ENCODE assay signal across 8 mouse cellular contexts in genomic region chr11:103116959-103117590, GRCm38 (mm10). TPM values are rescaled to one million over a fixed set of nuclear protein-coding genes. Genes with fewer than 3 reads are reported as not detected.
DNase-seq lines count a peak whose midpoint lies in the region; ATAC-seq lines count a peak whose summit lies in the region.

No protein-coding gene starts in this region.

- H3K4me1 ChIP-seq in forebrain, embryonic 12.5 days = peaks cover 40% of the 10 kb centered on the region

- peak overlapping the region; percentile 69 for H3K9ac ChIP-seq in forebrain, embryonic 12.5 days

- H3K9me3 ChIP-seq in forebrain, embryonic 12.5 days = no peaks in the 10 kb centered on the region

- no peaks in the 10 kb centered on the region for H3K36me3 ChIP-seq in forebrain, embryonic 12.5 days (replicated peaks)

- DNase-seq in ES-CJ7 (ENCODE audit: low read depth, low spot score) = peak; percentile 41
- peak; percentile 69 for DNase-seq in c-Kit-positive CD71-positive TER-119-positive erythroid progenitor cells, embryonic 14.5 days (ENCODE audit: low spot score)
- DNase-seq in heart, postnatal 25 days (ENCODE audit: low spot score) = peak; percentile 71
- DNase-seq in layer of hippocampus, adult 9-11 months = peak; percentile 73
- DNase-seq in lung, postnatal 14 days = peak; percentile 84
- DNase-seq in ovary, postnatal 14 days (ENCODE audit: low spot score) = peak; percentile 65
- peak; percentile 88 for DNase-seq in thymus, postnatal 14 days

- peak; percentile 14; the same call in 1 of the 2 replicates for ATAC-seq in forebrain, embryonic 12.5 days (ENCODE audit: low FRiP score)

- 1% methylated on average over 35 of the region's 35 CpGs for WGBS in forebrain, embryonic 12.5 days

- H3K4me3 ChIP-seq in forebrain, embryonic 12.5 days (replicated peaks) = peak overlapping the region; percentile 61

- peak overlapping the region; percentile 94 for H3K4me2 ChIP-seq in forebrain, embryonic 12.5 days

- H3K27ac ChIP-seq in forebrain, embryonic 12.5 days = peak overlapping the region; percentile 95; the same call in 1 of the 2 replicates

- intact Hi-C loops in heart, postnatal 25 days (cut with DNase I) = loop anchor here (1.0 kb wide), 1 partner anchor 42 kb away; no protein-coding TSS in a partner anchor

- H3K27me3 ChIP-seq in forebrain, embryonic 12.5 days = peaks cover 21% of the 10 kb centered on the region

RNA-seq across cellular contexts. Expression of gene Hexim1, which starts 1.0 kb away (rescaled TPM):
- 3.4 TPM in 2 replicates for polyA plus RNA-seq in forebrain, embryonic 12.5 days (2016; fragmentation: Nextera tagmentation; extraction: Ambion mirVana)
- total RNA-seq in heart, postnatal 25 days (2021) = 10 to 100 TPM; 17.5 to 18.8 TPM

RNA-seq across cellular contexts. Expression of gene Hexim2, which starts 15.2 kb away (rescaled TPM):
- 10.1 and 11.8 TPM in 2 replicates for polyA plus RNA-seq in forebrain, embryonic 12.5 days (2016; fragmentation: Nextera tagmentation; extraction: Ambion mirVana)
- 1 to 10 TPM; 1.3 to 2.3 TPM for total RNA-seq in heart, postnatal 25 days (2021)

RNA-seq across cellular contexts. Expression of gene Acbd4, which starts 15.6 kb away (rescaled TPM):
- polyA plus RNA-seq in forebrain, embryonic 12.5 days (2016; fragmentation: Nextera tagmentation; extraction: Ambion mirVana) = 5.7 and 7.1 TPM in 2 replicates
- total RNA-seq in heart, postnatal 25 days (2021) = 10 to 100 TPM; 36.7 to 39.0 TPM

RNA-seq across cellular contexts. Expression of gene Plcd3, which starts 15.6 kb away (rescaled TPM):
- 1.4 and 1.5 TPM in 2 replicates for polyA plus RNA-seq in forebrain, embryonic 12.5 days (2016; fragmentation: Nextera tagmentation; extraction: Ambion mirVana)
- total RNA-seq in heart, postnatal 25 days (2021) = 10 to 100 TPM; 14.7 to 16.3 TPM

RNA-seq across cellular contexts. Expression of gene Fmnl1, which starts 53.8 kb away (rescaled TPM):
- polyA plus RNA-seq in forebrain, embryonic 12.5 days (2016; fragmentation: Nextera tagmentation; extraction: Ambion mirVana) = 1.1 TPM in 2 replicates
- 10 to 100 TPM; 15.1 to 18.2 TPM for total RNA-seq in heart, postnatal 25 days (2021)

Comparison
In these comparisons a context has a peak if more than half of its experiments do, and no peak if none do; other contexts are left out.
1. Peak in every context shown above with its lines: DNase-seq, ATAC-seq, H3K4me3 ChIP-seq and H3K27ac ChIP-seq.